Mouse (Mus musculus) liver, postnatal 0 days (tissue): Measurements from ENCODE around the gene Selenoo.

Experiments
- CTCF ChIP-seq: sonication (generic); IDR thresholded peaks from 2 replicates; pipeline ENCODE4 v1.5.1; 2016; ENCODE audit warnings: antibody characterized with exemption, low read depth
- EP300 ChIP-seq: IDR thresholded peaks from 2 replicates; pipeline ENCODE4 v1.6.1; 2016; ENCODE audit warnings: antibody characterized with exemption, low read depth, mild to moderate bottlenecking

- TF ChIP-seq EP300 (no peak), CTCF (no peak)
Measured at GRCm38 (mm10) chr15:89106073-89106472, 17.2 kb downstream of the Selenoo start.
